Mouse (Mus musculus): ENCODE measurements around the gene Fyttd1.

DNA sequence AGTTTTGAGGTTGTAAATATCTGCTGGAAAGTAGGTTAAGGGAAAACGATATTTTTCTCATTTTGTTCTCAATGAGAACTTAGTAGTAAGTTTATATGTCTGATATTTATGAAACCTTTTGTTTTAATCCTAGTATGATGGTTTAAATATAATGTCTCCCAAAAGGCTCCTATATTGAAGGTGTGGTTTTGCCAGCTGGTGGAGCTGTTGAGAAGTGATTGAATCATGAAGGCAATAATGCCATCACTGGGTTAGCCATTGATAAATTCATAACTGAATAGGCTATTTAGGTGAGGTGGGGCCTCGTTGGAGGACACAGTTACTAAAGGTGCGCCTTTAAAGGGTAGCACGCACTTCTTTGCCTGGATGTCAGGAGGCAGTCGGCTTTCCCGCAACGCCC lies 4.2 kb downstream of the Fyttd1 start:
- TF ChIP-seq CTCF (IDR thresholded peaks at IDR 0.05; ENCODE audit: insufficient read depth, low read depth, low read length) (no peak), POLR2A (IDR thresholded peaks at IDR 0.05; ENCODE audit: insufficient read depth, low read depth, low read length) (no peak)
